Mouse (Mus musculus): ENCODE results near the gene Kif7. TPM values are rescaled to one million over a fixed set of nuclear protein-coding genes. Genes with fewer than 3 reads are reported as not detected.

Gene Kif7
- polyA plus RNA-seq, 1 experiment from 2014 or later, result 0.35 TPM

DNA sequence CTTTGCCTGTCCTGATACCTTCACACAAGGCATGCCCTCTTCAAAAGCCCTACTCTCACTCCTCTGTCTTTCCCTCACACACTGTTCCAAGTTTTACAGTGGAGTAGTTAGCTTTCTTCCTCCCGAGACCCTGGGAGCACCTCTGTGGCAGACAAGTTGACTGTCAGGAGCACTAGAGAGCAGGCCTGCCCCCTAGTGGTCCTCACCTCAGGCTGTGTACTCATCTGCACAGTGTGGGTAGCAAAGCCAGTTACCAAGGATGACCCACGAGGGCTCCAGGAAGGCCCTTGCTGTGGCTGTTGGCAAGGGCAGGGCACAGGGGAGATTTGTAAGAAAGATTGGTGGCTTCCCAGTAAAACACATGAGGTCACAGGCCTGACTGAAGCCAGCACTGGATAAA, 11.6 kb upstream of the Kif7 start:
- Histone ChIP-seq H3K27ac (replicated peaks) (no peak overlapping the region), H3K27me3 (peaks cover 19% of the 10 kb centered on the region), H3K9ac (no peak overlapping the region), H3K9me3 (replicated peaks) (no peaks in the 10 kb centered on the region), H3K4me1 (replicated peaks) (no peaks in the 10 kb centered on the region), H3K4me3 (replicated peaks) (no peak overlapping the region), H3K4me2 (no peak overlapping the region), H3K36me3 (replicated peaks) (no peaks in the 10 kb centered on the region)
- ATAC-seq (ENCODE audit: insufficient read depth), result no peak
- WGBS (ENCODE audit: insufficient replicate concordance), result 8% methylated on average over 2 of the region's 2 CpGs

DNA sequence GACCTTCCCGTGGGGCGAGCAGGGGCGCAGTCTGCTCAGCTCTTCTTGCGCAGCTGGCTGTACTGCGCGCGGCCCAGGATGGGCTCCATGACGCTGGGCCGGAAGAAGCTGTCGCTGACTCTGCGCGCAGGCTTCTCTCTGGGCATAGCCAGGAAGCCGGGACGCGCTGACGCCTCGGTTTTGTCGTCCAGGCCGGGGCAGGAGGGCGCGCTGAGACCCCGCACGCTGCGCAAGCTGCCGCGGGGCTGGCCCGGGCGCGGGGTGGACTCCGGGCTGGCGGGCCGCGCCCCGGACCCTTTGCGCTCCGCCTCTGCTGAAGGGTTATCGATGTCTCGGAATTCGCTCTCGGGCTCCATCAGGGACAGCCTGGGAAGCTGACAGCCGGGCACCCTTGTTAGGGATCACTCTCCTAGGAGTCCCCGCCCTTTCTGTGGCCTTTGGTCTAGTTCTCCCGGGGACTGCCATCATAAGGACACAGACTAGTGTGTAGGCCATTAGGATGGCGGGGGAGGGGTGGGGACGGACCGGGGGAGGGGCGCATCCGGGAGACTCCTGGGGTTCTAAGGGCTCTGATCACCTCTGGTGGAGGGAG, 6.0 kb upstream of the Kif7 start:
- Histone ChIP-seq H3K9me3 (replicated peaks) (no peaks in the 10 kb centered on the region), H3K27ac (replicated peaks) (no peak overlapping the region)

DNA sequence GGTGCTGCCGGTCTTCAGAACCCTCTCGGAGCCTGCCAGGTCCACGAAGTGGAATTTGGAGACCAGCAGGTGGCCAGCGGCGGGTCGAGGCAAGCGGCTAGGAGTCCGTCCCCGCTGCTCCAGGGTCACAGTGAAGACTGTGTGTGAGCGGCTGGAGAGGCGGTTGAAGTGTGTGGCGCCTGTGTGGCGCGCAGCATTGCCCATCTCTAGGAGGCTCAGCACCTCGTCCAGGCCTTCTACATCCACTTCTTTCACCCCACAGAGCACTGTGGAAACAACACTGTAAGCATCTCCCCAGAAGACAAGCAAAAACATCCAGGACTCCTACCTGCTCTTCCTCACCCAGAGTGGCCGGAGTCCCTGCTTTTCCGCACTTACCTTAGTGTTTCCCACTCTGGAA, 4.7 kb downstream of the Kif7 start:
- Histone ChIP-seq H3K9ac (no peak overlapping the region), H3K9me3 (replicated peaks) (no peaks in the 10 kb centered on the region), H3K4me2 (no peak overlapping the region), H3K27me3 (peaks cover 66% of the 10 kb centered on the region), H3K36me3 (replicated peaks) (no peaks in the 10 kb centered on the region), H3K4me3 (replicated peaks) (no peak overlapping the region), H3K27ac (replicated peaks) (no peak overlapping the region), H3K4me1 (replicated peaks) (peaks cover 16% of the 10 kb centered on the region)
- WGBS (ENCODE audit: insufficient replicate concordance), result 49% methylated on average over 17 of the region's 17 CpGs
- no peak for ATAC-seq (ENCODE audit: insufficient read depth)

More for the DNA sequence above, 6.0 kb upstream of the Kif7 start:
- H3K4me2 ChIP-seq, result peak overlapping the region; percentile 64
- H3K27me3 ChIP-seq, result peaks cover 64% of the 10 kb centered on the region
- ATAC-seq (ENCODE audit: insufficient read depth), result peak; percentile 34; the same call in 1 of the 2 replicates
- H3K36me3 ChIP-seq (replicated peaks), result no peaks in the 10 kb centered on the region
- under 1% methylated on average over 48 of the region's 48 CpGs for WGBS (ENCODE audit: insufficient replicate concordance)
- peak overlapping the region; percentile 52 for H3K4me3 ChIP-seq (replicated peaks)
- peaks cover 6% of the 10 kb centered on the region for H3K4me1 ChIP-seq (replicated peaks)
- no peak overlapping the region; the same call in 1 of the 2 replicates for H3K9ac ChIP-seq

DNA sequence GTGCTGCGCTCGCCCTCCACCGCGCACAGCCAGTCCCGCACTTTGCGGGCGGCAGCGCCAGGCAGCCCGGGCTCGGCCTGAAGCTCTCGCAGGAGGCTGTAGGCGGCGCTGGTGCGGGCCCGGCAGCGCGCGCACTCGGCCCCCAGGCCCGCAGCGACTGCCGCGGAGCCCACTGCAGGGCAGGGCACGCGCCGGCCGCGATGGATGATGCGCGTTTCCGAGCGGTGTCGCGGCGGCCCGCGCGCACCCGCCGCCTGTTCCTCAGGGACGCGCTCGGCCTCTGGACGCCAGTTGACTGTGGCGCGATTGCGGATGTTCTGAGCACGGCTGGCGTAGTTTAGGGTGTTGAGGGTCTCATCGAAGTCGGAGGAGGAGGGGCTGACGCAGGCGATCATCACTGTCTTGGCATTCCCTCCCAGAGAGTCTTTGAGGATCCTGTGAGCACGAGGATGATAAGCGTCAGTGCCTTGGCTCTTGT, 5.4 kb downstream of the Kif7 start:
- Histone ChIP-seq H3K4me3 (replicated peaks) (peak overlapping the region; percentile 43), H3K9ac (no peak overlapping the region), H3K27ac (replicated peaks) (no peak overlapping the region), H3K9me3 (replicated peaks) (no peaks in the 10 kb centered on the region), H3K27me3 (peaks cover 59% of the 10 kb centered on the region), H3K4me1 (replicated peaks) (peaks cover 10% of the 10 kb centered on the region), H3K36me3 (replicated peaks) (no peaks in the 10 kb centered on the region), H3K4me2 (peak overlapping the region; percentile 64)
- no peak for ATAC-seq (ENCODE audit: insufficient read depth)
- WGBS (ENCODE audit: insufficient replicate concordance), result 3% methylated on average over 55 of the region's 55 CpGs

DNA sequence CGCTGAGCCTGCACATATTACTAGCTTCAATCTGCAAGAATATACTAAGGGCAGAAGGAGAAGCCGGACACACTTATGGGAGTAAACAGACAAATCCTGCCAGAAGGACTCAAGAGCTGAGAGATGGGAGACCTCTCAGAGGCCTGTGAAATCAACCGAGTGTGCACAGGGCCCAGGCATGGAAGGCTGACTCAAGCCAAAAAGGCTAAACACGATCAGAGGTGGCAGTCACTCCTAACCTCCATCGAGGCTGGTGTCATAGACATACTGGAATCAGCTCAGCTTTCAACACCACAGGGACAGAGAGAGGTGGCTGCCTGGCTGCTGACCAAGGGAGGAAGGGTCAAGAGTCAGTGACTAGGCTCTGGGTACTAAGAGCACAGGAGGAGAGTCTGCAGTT, 10.3 kb downstream of the Kif7 start:
- 60% methylated on average over 5 of the region's 5 CpGs for WGBS (ENCODE audit: insufficient replicate concordance)
- peaks cover 5% of the 10 kb centered on the region; the same call in 1 of the 2 replicates for H3K4me1 ChIP-seq (replicated peaks)
- no peaks in the 10 kb centered on the region for H3K36me3 ChIP-seq (replicated peaks)
- no peak overlapping the region for H3K27ac ChIP-seq (replicated peaks)
- no peak overlapping the region for H3K9ac ChIP-seq
- no peak overlapping the region for H3K4me3 ChIP-seq (replicated peaks)
- H3K9me3 ChIP-seq (replicated peaks), result no peaks in the 10 kb centered on the region
- no peak overlapping the region for H3K4me2 ChIP-seq
- no peak for ATAC-seq (ENCODE audit: insufficient read depth)
- H3K27me3 ChIP-seq, result peaks cover 20% of the 10 kb centered on the region

DNA sequence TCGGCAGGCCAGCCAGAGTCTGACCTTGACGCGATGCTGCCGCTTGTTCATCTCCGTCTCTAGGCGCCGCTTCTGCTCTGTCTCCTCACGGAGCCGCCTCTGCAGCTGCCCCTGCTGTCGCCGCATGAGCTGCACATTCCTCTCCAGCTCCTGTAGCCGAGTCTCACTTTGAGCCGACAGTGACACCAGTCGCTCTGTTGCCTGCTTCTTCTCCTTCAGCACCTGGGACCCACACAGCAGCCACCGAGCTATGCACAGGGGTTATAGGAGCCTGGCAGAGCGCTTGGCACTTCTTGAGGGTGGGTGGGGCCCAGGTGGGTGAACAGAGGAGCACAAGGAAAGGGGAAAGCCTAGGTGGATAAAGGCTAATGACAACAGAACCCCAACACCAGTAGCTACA, 12.8 kb downstream of the Kif7 start:
- H3K27ac ChIP-seq (replicated peaks), result no peak overlapping the region
- H3K9me3 ChIP-seq (replicated peaks), result no peaks in the 10 kb centered on the region
- WGBS (ENCODE audit: insufficient replicate concordance), result 79% methylated on average over 16 of the region's 16 CpGs
- no peak overlapping the region for H3K4me3 ChIP-seq (replicated peaks)
- no peaks in the 10 kb centered on the region for H3K4me1 ChIP-seq (replicated peaks)
- H3K27me3 ChIP-seq, result no peaks in the 10 kb centered on the region
- H3K36me3 ChIP-seq (replicated peaks), result peaks cover 23% of the 10 kb centered on the region
- H3K9ac ChIP-seq, result no peak overlapping the region
- ATAC-seq (ENCODE audit: insufficient read depth), result no peak
- H3K4me2 ChIP-seq, result no peak overlapping the region

DNA sequence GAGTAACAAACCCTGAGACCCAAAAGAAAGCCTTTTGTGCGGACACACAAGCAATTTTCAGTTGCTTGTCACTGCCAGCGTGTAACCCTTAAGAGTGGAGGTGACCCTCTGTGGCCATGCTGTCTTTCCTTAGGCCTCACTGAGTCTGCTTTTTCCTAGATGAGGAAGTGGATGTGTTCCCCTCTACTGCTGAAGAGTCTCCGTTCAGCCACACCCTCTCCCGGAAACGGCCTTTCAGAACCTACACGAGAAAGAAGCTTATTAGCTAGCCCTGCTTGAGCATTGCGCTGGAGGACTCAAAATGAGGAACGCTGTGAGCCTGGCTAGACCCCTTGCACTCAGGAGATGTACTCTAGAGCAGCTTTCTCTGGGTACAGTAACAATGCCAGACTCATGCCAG, 19.0 kb downstream of the Kif7 start:
- H3K4me1 ChIP-seq (replicated peaks), result no peaks in the 10 kb centered on the region
- no peaks in the 10 kb centered on the region for H3K9me3 ChIP-seq (replicated peaks)
- WGBS (ENCODE audit: insufficient replicate concordance), result 77% methylated on average over 8 of the region's 8 CpGs
- H3K9ac ChIP-seq, result no peak overlapping the region
- no peak overlapping the region for H3K27ac ChIP-seq (replicated peaks)
- no peaks in the 10 kb centered on the region for H3K27me3 ChIP-seq
- peaks cover 83% of the 10 kb centered on the region for H3K36me3 ChIP-seq (replicated peaks)
- no peak for ATAC-seq (ENCODE audit: insufficient read depth)
- no peak overlapping the region for H3K4me2 ChIP-seq
- no peak overlapping the region for H3K4me3 ChIP-seq (replicated peaks)

DNA sequence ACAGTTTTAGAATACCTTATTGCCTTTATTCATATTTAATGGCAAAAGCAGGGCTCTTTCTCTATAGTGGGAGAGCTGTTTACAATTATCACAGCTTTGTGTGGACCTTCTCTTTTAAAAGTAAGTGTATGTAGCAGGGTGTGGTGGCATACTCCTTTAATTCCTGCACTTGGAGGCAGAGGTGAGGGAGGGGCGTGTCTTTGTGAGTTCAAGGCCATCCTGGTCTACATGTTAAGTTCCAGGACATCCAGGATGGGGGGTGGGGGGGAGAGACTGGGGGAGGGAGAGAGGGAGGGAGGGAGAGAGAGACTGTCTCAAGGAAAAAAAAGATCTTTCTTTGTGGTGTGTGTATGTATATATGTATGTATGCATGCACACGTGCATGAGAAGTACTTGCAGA, 35.3 kb downstream of the Kif7 start:
- ATAC-seq (ENCODE audit: insufficient read depth), result no peak
- Histone ChIP-seq H3K27ac (replicated peaks) (no peak overlapping the region), H3K4me3 (replicated peaks) (no peak overlapping the region), H3K36me3 (replicated peaks) (peaks cover 95% of the 10 kb centered on the region), H3K9ac (no peak overlapping the region), H3K27me3 (no peaks in the 10 kb centered on the region), H3K4me2 (no peak overlapping the region), H3K4me1 (replicated peaks) (no peaks in the 10 kb centered on the region), H3K9me3 (replicated peaks) (no peaks in the 10 kb centered on the region)
- 87% methylated on average over 2 of the region's 2 CpGs for WGBS (ENCODE audit: insufficient replicate concordance)

DNA sequence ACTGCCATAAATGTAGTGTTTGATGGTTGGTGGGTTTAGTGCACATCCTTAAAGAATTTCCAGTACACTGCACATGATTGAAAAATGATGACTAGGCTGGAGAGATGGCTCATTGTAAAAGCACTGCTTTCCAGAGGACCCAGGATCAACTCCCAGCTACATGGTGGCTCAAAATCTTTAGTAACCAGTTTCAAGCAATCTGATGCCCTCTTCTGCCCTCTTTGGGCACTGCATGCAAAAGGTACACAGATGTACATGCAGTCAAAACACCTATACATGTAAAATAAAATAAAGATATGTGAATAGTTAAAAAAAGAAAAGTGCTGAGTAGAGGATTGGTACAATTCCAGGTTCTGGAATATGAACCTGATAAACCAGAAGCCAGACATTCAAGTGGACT, 36.3 kb downstream of the Kif7 start:
- Histone ChIP-seq H3K4me3 (replicated peaks) (no peak overlapping the region), H3K9me3 (replicated peaks) (no peaks in the 10 kb centered on the region), H3K36me3 (replicated peaks) (peaks cover 94% of the 10 kb centered on the region), H3K4me1 (replicated peaks) (no peaks in the 10 kb centered on the region), H3K4me2 (no peak overlapping the region), H3K27me3 (no peaks in the 10 kb centered on the region), H3K27ac (replicated peaks) (no peak overlapping the region), H3K9ac (no peak overlapping the region)
- ATAC-seq (ENCODE audit: insufficient read depth), result no peak

DNA sequence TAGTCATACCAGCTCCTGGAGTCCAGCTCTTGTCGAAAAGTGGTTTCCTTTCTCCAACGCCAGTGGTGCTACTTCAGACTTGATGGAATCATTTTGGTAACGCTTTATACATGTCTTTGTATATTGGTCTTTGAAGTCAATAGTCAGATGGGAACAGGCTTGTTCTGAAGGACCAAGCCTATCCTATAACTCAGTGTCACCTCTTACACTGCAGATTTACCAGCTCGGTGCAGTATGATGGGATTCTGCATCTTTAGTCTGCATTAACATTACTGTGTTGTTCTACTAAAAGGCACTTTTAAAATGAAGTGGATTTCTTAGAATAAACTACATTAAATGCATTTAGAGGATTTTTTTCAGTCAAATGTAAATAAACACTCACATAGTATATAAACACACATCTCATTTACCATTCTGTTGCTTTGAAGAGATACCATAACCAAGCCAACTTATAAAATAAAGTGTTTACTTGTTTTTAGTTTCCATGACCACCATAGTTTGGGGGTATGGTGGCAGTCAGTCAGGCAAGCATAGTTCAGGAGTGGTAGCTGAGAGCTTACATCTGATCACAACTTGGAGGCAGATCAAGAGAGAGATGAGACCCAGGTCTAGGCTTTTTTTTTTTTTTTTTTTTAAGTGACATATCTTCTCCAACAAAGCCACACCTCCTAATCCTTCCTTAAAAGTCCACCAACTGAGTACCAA, 44.5 kb downstream of the Kif7 start:
- H3K27me3 ChIP-seq, result no peaks in the 10 kb centered on the region
- peaks cover 87% of the 10 kb centered on the region for H3K36me3 ChIP-seq (replicated peaks)
- no peak overlapping the region for H3K9ac ChIP-seq
- 92% methylated on average over 4 of the region's 4 CpGs for WGBS (ENCODE audit: insufficient replicate concordance)
- no peak for ATAC-seq (ENCODE audit: insufficient read depth)
- no peaks in the 10 kb centered on the region for H3K9me3 ChIP-seq (replicated peaks)
- no peak overlapping the region for H3K4me2 ChIP-seq
- H3K4me3 ChIP-seq (replicated peaks), result no peak overlapping the region
- no peaks in the 10 kb centered on the region for H3K4me1 ChIP-seq (replicated peaks)
- H3K27ac ChIP-seq (replicated peaks), result no peak overlapping the region

DNA sequence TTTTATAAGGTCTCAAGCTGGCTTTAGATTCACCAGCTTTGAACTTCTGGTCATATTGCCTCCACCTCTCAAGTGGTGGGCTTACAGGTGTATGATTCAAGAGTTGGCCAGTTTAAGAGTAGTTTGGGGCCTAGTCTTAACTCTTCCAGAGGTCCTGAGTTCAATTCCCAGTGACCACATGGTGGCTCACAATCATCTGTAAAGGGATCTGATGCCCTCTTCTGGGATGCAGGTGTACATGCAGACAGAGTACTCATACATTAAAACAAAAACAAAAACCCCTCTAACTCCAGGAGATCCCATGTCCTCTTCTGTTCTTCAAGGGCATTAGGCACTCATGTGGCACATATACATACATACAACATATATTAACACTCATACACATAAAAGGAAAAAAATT, 48.8 kb downstream of the Kif7 start:
- Histone ChIP-seq H3K36me3 (replicated peaks) (peaks cover 83% of the 10 kb centered on the region), H3K9me3 (replicated peaks) (no peaks in the 10 kb centered on the region), H3K27me3 (no peaks in the 10 kb centered on the region), H3K4me2 (no peak overlapping the region), H3K4me3 (replicated peaks) (no peak overlapping the region), H3K4me1 (replicated peaks) (peaks cover 25% of the 10 kb centered on the region), H3K27ac (replicated peaks) (no peak overlapping the region), H3K9ac (no peak overlapping the region)
- no peak for ATAC-seq (ENCODE audit: insufficient read depth)
